Mouse (Mus musculus): ENCODE measurements around the gene Trit1.

GRCm38 (mm10) chr4:123026161-123026560 lies 9.8 kb downstream of the Trit1 start:
- TF ChIP-seq CTCF (conservative IDR thresholded peaks at IDR 0.05; ENCODE audit: low read length) (no peak), POU5F1 (IDR thresholded peaks at IDR 0.05; ENCODE audit: borderline replicate concordance, low read length) (no peak), NANOG (IDR thresholded peaks at IDR 0.05; ENCODE audit: borderline replicate concordance, low read length) (no peak)

Measured in E14TG2a.4 (cell line).